Mouse (Mus musculus): ENCODE measurements around the gene Ldb2.

Gene Ldb2

GRCm38 (mm10) chr5:44538687-44539086, 260.8 kb downstream of the Ldb2 start:
- no peak for DNase-seq

GRCm38 (mm10) chr5:44538000-44538395, 261.5 kb downstream of the Ldb2 start:
- no peak for DNase-seq

GRCm38 (mm10) chr5:44537316-44537999, 262.0 kb downstream of the Ldb2 start:
- no peak for DNase-seq

- DNase-seq, result no peak
Measured at GRCm38 (mm10) chr5:44529466-44529865, 270.0 kb downstream of the Ldb2 start.

GRCm38 (mm10) chr5:44529001-44529400, 270.5 kb downstream of the Ldb2 start:
- DNase-seq, result no peak

- no peak for DNase-seq
Measured at GRCm38 (mm10) chr5:44505221-44505620, 294.3 kb downstream of the Ldb2 start.

- no peak for DNase-seq
Measured at GRCm38 (mm10) chr5:44504786-44505185, 294.7 kb downstream of the Ldb2 start.

GRCm38 (mm10) chr5:44498229-44498628, 301.3 kb downstream of the Ldb2 start:
- DNase-seq, result no peak

GRCm38 (mm10) chr5:44496854-44497253, 302.6 kb downstream of the Ldb2 start:
- DNase-seq, result no peak

GRCm38 (mm10) chr5:44495092-44495491, 304.4 kb downstream of the Ldb2 start:
- DNase-seq, result no peak

- no peak for DNase-seq
Measured at GRCm38 (mm10) chr5:44494133-44494532, 305.3 kb downstream of the Ldb2 start.

GRCm38 (mm10) chr5:44491526-44491925, 308.0 kb downstream of the Ldb2 start:
- DNase-seq, result no peak

- no peak for DNase-seq
Measured at GRCm38 (mm10) chr5:44490462-44490861, 309.0 kb downstream of the Ldb2 start.

GRCm38 (mm10) chr5:44483426-44484106, 315.9 kb downstream of the Ldb2 start:
- no peak for DNase-seq

GRCm38 (mm10) chr5:44481406-44481805, 318.1 kb downstream of the Ldb2 start:
- DNase-seq, result no peak

GRCm38 (mm10) chr5:44476356-44476755, 323.1 kb downstream of the Ldb2 start:
- DNase-seq, result no peak

- DNase-seq, result no peak
Measured at GRCm38 (mm10) chr5:44475543-44475942, 323.9 kb downstream of the Ldb2 start.

- DNase-seq, result no peak
Measured at GRCm38 (mm10) chr5:44473857-44474762, 325.4 kb downstream of the Ldb2 start.

- no peak for DNase-seq
Measured at GRCm38 (mm10) chr5:44465238-44465637, 334.2 kb downstream of the Ldb2 start.

Data from liver (tissue).